Mouse (Mus musculus): Measurements from ENCODE around the gene Hsd17b13. TPM values are rescaled to one million over a fixed set of nuclear protein-coding genes. Genes with fewer than 3 reads are reported as not detected.
"Not testable (repeated sequence)": the region's sequence is repeated elsewhere in the genome, so short reads cannot be mapped to it uniquely, and the experiment has no call there.

Hsd17b13 gene
- polyA plus RNA-seq (2015; fragmentation: Nextera tagmentation; extraction: Ambion mirVana), result not detected in 2 replicates

DNA sequence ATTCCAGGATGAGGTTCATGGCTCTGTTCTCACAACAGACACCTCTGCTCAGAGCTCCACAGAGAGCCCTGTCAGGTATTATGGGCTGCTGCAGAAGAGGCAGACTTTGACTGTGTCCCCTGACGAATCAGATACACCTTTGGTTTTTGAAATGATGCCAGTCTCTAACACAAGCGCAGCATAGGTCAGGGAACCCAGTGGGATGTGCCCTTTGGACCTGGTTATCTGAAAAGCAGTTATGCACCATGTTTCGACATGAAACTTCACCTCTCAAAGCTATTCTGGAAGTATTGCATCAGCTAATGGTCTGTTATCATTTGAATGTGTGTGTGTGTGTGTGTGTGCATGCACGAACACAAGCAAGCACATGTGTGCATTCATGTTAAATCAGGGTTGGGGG is at the start of gene Hsd17b13:
Gene Hsd17b13, minus strand, starts transcription at position 114 of the 400 bp plus-strand sequence.
- no peak for ATAC-seq (ENCODE audit: low FRiP score, low read depth)
- no peaks in the 10 kb centered on the region for H3K4me1 ChIP-seq (replicated peaks)
- no peaks in the 10 kb centered on the region for H3K36me3 ChIP-seq
- no peaks in the 10 kb centered on the region for H3K27me3 ChIP-seq
- no peak within 1 kb of the TSS for H3K4me2 ChIP-seq
- H3K4me3 ChIP-seq, result no peak within 1 kb of the TSS
- no peak within 1 kb of the TSS for H3K27ac ChIP-seq (replicated peaks)
- no peaks in the 10 kb centered on the region for H3K9me3 ChIP-seq
- WGBS, result 89% methylated on average over 4 of the region's 4 CpGs
- no peak within 1 kb of the TSS for H3K9ac ChIP-seq

DNA sequence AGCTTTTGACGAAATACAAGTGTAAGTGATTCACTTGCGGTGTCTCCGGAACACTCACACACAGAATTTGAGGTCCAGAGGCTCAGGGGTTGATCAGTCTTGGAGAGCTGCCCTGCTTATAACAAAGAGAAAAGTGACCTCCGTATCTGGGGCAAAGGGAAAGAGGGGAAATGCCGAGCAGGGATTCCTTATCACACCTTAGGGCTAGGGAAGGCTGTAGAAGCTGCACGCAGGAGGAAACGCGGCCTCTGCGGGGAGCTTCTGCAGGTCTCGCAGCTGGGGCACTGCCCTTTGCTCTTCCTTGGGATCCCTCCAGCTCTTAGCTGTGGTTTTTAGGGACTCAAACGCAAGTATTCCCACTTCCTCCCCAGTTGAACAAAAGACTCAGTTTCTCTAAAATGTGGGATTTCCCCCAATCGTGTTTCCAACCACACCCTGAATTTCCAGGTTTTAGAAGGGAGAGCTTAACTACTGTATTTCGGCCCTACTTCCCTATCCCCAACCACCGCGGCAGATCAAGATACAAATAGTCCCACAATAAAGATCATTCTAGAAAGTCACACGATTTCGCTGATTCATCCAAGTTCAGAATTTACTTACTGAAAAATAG is 48.1 kb upstream of the Hsd17b13 start:
- H3K36me3 ChIP-seq, result no peaks in the 10 kb centered on the region

DNA sequence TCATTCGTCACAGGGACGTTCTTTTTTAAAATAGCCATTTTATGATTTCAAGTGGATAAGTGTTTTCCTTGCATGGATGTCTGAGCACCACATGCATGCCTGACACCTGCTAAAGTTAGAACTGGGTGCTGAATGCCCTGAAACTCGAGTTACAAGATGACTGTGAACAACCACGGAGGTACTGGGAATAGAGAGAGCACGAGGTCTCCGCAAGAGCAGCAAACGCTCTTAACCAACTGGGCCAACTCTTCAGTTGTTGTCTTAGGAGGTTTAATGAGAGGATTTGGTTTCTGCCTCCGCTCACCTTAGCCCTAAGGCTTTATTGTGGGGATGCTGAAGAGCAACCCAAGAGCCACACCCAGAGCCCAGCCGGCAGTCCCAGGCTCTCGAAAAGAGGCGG is 47.6 kb upstream of the Hsd17b13 start:
- Histone ChIP-seq H3K4me2 (no peak overlapping the region), H3K4me1 (replicated peaks) (peaks cover 13% of the 10 kb centered on the region), H3K9me3 (no peaks in the 10 kb centered on the region), H3K27ac (replicated peaks) (no peak overlapping the region), H3K9ac (no peak overlapping the region), H3K4me3 (no peak overlapping the region), H3K27me3 (peaks cover 12% of the 10 kb centered on the region; the same call in 1 of the 2 replicates), H3K36me3 (no peaks in the 10 kb centered on the region)
- ATAC-seq (ENCODE audit: low FRiP score, low read depth), result no peak
- 76% methylated on average over 11 of the region's 11 CpGs for WGBS

More for the DNA sequence above, 48.1 kb upstream of the Hsd17b13 start:
- Histone ChIP-seq H3K4me2 (no peak overlapping the region), H3K27ac (replicated peaks) (no peak overlapping the region), H3K27me3 (peaks cover 12% of the 10 kb centered on the region; the same call in 1 of the 2 replicates), H3K9me3 (no peaks in the 10 kb centered on the region), H3K4me1 (replicated peaks) (peaks cover 13% of the 10 kb centered on the region), H3K4me3 (no peak overlapping the region), H3K9ac (no peak overlapping the region)
- no peak for ATAC-seq (ENCODE audit: low FRiP score, low read depth)
- 53% methylated on average over 17 of the region's 17 CpGs for whole genome bisulfite sequencing

DNA sequence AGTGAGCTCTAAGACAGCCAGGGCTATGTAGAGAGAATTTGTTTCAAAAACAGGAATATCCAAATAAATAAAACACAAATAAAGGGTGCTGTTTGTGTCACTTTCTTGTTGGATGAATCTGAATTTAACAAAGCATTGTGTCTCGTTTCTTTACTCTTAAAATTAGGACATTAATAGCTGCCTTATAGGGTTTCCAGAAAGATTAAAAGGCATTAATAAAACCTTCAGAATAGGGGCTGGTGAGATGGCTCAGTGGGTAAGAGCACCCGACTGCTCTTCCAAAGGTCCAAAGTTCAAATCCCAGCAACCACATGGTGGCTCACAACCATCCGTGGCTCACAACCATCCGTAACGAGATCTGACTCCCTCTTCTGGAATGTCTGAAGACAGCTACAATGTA is 47.0 kb upstream of the Hsd17b13 start:
- H3K9ac ChIP-seq; H3K36me3 ChIP-seq; ATAC-seq (ENCODE audit: low FRiP score, low read depth); H3K4me2 ChIP-seq; H3K27ac ChIP-seq (replicated peaks); H3K9me3 ChIP-seq; H3K4me3 ChIP-seq: not testable (repeated sequence)
- 84% methylated on average over 5 of the region's 5 CpGs for WGBS
- peaks cover 13% of the 10 kb centered on the region for H3K4me1 ChIP-seq (replicated peaks)
- peaks cover 12% of the 10 kb centered on the region; the same call in 1 of the 2 replicates for H3K27me3 ChIP-seq

DNA sequence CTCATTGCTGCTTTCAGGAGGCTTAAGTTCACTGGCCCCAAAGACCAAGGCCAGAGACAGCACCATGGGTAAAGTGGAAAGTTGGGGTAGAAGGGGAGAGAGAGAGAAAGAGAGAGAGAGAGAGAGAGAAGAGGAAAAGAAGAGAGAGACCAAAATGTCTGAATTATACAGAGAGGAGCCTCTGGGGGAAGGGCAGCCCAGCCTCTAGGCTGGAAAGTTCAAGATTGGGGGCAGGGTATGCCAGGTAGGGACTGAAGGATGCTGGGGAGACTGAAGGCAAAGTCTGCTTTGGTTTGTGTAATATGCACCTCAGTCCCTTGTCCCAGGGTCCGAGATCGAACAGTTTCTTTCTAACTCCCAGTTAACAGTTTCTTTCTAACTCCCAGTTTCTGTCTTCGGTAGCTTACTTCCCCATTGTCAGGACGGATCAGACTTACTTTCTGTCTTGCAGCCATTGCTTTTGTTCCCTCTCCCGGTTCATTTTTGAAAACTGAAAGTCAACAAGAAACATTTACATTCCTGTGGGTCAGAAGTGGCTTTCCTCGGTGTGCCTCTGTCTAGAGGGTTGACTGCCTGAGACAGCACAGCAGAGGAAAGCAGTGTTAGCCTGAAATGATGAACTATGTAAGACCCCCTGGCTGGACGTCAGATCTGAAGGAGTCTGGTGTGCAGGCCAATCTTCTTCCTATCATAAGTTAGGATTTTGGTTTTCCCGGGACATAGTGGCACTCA is 46.2 kb upstream of the Hsd17b13 start:
- ATAC-seq (ENCODE audit: low FRiP score, low read depth), result no peak
- Histone ChIP-seq H3K4me1 (replicated peaks) (peaks cover 13% of the 10 kb centered on the region), H3K27me3 (peaks cover 12% of the 10 kb centered on the region; the same call in 1 of the 2 replicates), H3K36me3 (no peaks in the 10 kb centered on the region), H3K4me3 (no peak overlapping the region), H3K27ac (replicated peaks) (no peak overlapping the region), H3K9ac (no peak overlapping the region), H3K4me2 (no peak overlapping the region), H3K9me3 (no peaks in the 10 kb centered on the region)
- 72% methylated on average over 8 of the region's 8 CpGs for WGBS

DNA sequence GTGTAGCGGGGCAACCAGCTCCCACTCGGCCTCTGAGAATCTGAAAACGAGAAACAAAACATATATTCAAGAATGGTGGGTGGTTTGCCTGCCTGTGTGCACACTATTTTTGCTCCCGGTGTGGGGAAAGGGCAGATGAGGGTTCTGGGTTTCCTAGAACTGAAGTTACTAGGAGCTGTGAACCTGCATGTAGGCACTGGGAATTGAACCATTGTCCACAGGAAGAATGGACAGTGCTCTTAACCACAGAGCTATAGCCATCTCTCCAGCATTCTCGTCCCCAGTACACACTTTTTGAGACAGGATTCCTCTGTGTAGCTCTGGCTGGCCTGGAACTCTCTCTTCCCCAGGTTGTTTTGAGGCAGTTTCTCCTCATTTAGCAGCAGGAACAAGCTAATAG is 45.3 kb upstream of the Hsd17b13 start:
- Histone ChIP-seq H3K4me3 (peak overlapping the region; percentile 38), H3K9me3 (no peaks in the 10 kb centered on the region), H3K36me3 (no peaks in the 10 kb centered on the region), H3K4me1 (replicated peaks) (peaks cover 13% of the 10 kb centered on the region), H3K27me3 (peaks cover 12% of the 10 kb centered on the region; the same call in 1 of the 2 replicates), H3K27ac (replicated peaks) (no peak overlapping the region), H3K4me2 (peak overlapping the region; percentile 62), H3K9ac (0 out of 2 replicates have a peak overlapping the region, but pooled peaks have one; percentile 34)
- 32% methylated on average over 5 of the region's 5 CpGs for WGBS
- ATAC-seq (ENCODE audit: low FRiP score, low read depth), result no peak

DNA sequence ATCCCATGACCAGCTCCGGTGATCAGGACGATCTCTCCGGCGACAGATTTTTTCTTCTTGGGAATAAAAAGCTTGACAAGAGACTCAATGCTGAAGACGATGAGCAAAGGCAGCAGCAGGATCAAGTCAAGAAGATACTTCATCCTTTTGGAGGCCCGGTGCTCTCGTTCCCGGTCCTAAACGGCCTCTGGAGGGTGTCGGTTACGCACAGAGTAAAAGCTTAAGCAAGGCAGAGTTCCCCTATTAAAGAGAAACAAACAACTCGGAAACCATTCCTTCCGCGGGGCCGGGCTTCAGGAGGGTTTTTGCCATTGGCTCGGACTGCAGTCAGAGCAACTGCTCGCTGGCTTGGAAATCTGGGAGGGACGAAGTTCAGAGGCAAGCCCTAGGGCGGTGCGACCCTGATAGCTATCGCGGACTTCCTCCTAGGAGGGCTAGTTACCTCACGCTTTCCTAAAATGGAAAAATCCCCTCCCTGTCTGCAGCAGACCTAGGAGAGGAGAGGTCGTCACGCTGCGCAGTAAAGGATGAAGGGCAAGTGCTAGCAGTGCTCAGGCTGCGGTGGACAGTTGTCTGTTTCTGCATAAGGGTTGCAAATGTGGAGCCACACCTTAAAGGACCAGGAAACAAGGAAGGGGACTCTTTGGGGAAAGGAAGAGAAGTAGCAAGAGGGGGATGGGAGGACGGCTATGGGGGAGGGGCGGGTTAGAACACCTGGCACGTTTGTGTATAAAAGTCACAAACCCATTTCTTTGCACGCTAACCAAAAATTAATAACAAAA is 44.6 kb upstream of the Hsd17b13 start, which contains the start of gene Hsd17b11:
Gene Hsd17b11, minus strand, starts transcription at position 323 of the 782 bp plus-strand sequence.
- peak within 1 kb of the TSS; percentile 34 for H3K9ac ChIP-seq
- peak; percentile 87 for ATAC-seq (ENCODE audit: low FRiP score, low read depth)
- no peaks in the 10 kb centered on the region for H3K9me3 ChIP-seq
- H3K4me3 ChIP-seq, result peak within 1 kb of the TSS; percentile 38
- H3K4me2 ChIP-seq, result peak within 1 kb of the TSS; percentile 62
- H3K27ac ChIP-seq (replicated peaks), result peak within 1 kb of the TSS; percentile 32
- no peaks in the 10 kb centered on the region for H3K36me3 ChIP-seq
- H3K4me1 ChIP-seq (replicated peaks), result peaks cover 13% of the 10 kb centered on the region
- under 1% methylated on average over 31 of the region's 31 CpGs for WGBS
- peaks cover 12% of the 10 kb centered on the region; the same call in 1 of the 2 replicates for H3K27me3 ChIP-seq

DNA sequence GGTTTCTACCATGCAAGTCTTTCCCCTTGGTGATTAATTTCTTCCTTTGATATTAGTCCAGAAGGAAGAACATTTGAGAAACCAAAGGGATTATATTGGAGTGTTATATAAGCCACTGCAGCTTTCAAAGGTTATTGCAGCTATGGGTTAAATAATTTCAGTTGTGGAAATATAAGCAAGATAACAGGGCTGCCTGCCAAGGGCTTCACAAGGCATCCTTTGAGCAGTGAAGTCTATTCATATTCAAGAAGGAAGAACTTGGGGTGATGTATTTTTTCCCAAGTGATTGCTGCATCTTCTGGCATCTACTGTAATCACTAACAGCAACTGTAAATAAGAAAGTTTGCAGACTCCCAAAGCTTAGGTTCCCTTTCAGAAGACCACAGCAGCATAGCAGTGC is 34.2 kb upstream of the Hsd17b13 start:
- no peaks in the 10 kb centered on the region for H3K27me3 ChIP-seq
- no peaks in the 10 kb centered on the region for H3K9me3 ChIP-seq
- no peaks in the 10 kb centered on the region for H3K4me1 ChIP-seq (replicated peaks)
- H3K4me3 ChIP-seq, result no peak overlapping the region
- H3K4me2 ChIP-seq, result no peak overlapping the region
- no peak overlapping the region for H3K27ac ChIP-seq (replicated peaks)
- no peak for ATAC-seq (ENCODE audit: low FRiP score, low read depth)
- no peak overlapping the region for H3K9ac ChIP-seq
- no peaks in the 10 kb centered on the region for H3K36me3 ChIP-seq

DNA sequence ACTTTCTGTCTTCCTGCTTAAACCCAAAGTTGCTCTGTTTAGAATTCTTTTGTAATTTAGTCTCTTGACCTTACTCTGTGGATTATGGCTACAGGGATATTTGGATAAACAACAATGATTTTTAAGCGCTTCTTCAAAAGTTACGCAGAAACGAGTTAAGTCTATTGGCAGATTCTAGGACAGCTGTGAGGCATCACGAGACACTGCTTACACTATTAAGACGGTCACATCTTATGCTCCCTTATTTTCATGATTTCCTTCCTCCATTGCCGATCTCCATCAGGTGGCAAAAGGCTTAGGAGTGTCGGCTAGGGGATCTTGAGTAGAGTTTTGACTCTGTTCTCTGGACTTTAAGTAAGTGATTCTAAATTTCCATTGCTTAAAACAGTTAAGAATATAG is 33.1 kb upstream of the Hsd17b13 start:
- 98% methylated on average over 7 of the region's 7 CpGs for WGBS
- Histone ChIP-seq H3K36me3 (no peaks in the 10 kb centered on the region), H3K4me3 (no peak overlapping the region), H3K4me1 (replicated peaks) (no peaks in the 10 kb centered on the region), H3K4me2 (no peak overlapping the region), H3K9me3 (no peaks in the 10 kb centered on the region), H3K27me3 (no peaks in the 10 kb centered on the region), H3K27ac (replicated peaks) (no peak overlapping the region), H3K9ac (no peak overlapping the region)
- ATAC-seq (ENCODE audit: low FRiP score, low read depth), result no peak

DNA sequence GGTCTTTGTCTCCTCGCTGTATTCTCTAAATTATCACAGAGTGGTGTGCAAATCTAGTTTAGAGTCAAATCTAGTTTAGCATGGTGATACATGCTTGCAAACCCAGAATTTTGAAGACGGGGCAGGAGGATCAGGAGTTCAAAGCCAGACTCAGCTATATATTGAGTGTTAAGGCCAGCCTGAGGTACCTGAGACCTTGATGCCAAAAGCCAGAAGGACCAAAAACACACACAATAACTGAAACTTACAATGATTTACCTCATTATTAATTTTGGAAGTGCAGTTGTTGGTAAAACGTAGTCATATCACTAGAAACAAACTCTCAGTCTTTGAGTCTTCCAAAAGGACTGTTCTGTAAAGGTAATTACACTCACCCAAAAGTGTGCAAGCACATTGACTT is 32.2 kb upstream of the Hsd17b13 start:
- H3K36me3 ChIP-seq, result no peaks in the 10 kb centered on the region
- H3K27me3 ChIP-seq, result no peaks in the 10 kb centered on the region
- ATAC-seq (ENCODE audit: low FRiP score, low read depth), result no peak
- H3K4me2 ChIP-seq, result no peak overlapping the region
- H3K27ac ChIP-seq (replicated peaks), result no peak overlapping the region
- 93% methylated on average over 3 of the region's 3 CpGs for WGBS
- no peaks in the 10 kb centered on the region for H3K9me3 ChIP-seq
- no peaks in the 10 kb centered on the region for H3K4me1 ChIP-seq (replicated peaks)
- no peak overlapping the region for H3K4me3 ChIP-seq
- H3K9ac ChIP-seq, result no peak overlapping the region

DNA sequence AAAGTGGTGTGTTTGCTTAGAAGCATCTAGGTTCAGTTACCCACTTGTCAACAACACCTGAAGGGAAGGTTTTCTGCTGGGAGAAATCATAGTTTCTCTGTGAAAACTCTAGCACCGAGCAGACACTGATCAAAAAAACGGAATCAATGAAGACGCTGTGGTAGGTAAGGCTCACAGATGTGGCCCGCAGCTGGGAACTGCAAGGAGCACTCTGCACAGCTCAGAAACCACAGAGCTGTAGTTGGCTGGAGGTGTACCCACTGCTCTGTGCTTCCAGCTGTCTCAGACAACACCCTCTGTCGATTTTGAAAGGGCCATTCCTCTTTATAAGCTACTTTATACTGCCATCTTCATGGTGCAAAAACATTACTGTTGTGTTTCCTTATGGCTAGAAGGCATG is 30.6 kb upstream of the Hsd17b13 start:
- ATAC-seq (ENCODE audit: low FRiP score, low read depth), result no peak

DNA sequence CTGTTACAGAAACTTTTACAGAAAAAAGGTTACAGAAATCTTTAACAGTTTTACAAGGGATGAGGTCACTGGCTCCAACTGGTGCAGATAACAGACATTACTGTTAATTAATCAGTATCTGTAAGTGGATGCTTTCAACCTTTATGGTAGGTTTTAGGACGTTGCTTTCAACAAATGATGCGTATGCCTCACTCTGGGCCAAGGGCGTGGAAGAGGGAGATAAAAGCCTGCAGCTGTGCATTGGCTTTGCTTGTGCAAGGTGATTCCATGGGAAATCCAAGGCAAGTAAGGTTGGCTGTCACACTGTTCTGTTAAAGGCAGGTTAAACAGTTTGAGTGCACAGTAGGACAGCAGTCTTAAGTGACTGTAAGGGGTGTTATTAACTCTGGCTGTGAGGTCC is 29.6 kb upstream of the Hsd17b13 start:
- Histone ChIP-seq H3K27me3 (0 out of 2 replicates have a peak, but pooled peaks cover 3% of the 10 kb centered on the region), H3K4me1 (replicated peaks) (0 out of 2 replicates have a peak, but pooled peaks cover 5% of the 10 kb centered on the region), H3K27ac (replicated peaks) (no peak overlapping the region), H3K36me3 (no peaks in the 10 kb centered on the region), H3K9ac (no peak overlapping the region), H3K4me2 (no peak overlapping the region), H3K4me3 (no peak overlapping the region), H3K9me3 (no peaks in the 10 kb centered on the region)
- WGBS, result 70% methylated on average over 3 of the region's 3 CpGs
- ATAC-seq (ENCODE audit: low FRiP score, low read depth), result no peak

More for the DNA sequence above, 30.6 kb upstream of the Hsd17b13 start:
- H3K36me3 ChIP-seq, result no peaks in the 10 kb centered on the region
- 0 out of 2 replicates have a peak, but pooled peaks cover 3% of the 10 kb centered on the region for H3K27me3 ChIP-seq
- no peak overlapping the region for H3K4me3 ChIP-seq
- no peak overlapping the region for H3K9ac ChIP-seq
- 68% methylated on average over 5 of the region's 5 CpGs for WGBS
- H3K4me2 ChIP-seq, result no peak overlapping the region
- 0 out of 2 replicates have a peak, but pooled peaks cover 3% of the 10 kb centered on the region for H3K4me1 ChIP-seq (replicated peaks)
- H3K27ac ChIP-seq (replicated peaks), result no peak overlapping the region
- H3K9me3 ChIP-seq, result no peaks in the 10 kb centered on the region

All from hindbrain, embryonic 15.5 days (tissue).